Mouse (Mus musculus): Measurements from ENCODE around the gene Stk4.

Gene Stk4

DNA sequence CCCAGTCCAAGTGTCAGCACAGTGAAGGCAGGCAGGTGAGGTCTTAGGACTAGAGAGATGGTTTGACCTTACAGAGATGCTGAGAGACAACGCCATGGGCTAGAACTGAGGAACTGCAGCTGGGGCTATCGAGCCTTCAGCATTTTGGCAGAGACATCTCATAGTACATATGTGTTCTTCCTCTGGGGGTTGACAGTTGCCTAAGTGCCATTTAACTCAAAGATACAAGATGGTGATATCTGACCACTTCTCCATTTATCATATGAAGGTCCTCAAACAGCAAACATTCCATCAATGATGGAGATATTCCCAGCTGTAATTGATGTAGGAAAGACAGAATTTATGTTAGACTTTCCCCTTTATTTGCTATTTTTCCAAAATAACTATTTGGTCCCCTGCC, 57.2 kb downstream of the Stk4 start:
- no peak for DNase-seq (ENCODE audit: low spot score)

- no peak for DNase-seq (ENCODE audit: low spot score)
Measured at GRCm38 (mm10) chr2:164128576-164129411, 58.7 kb downstream of the Stk4 start.

- DNase-seq (ENCODE audit: low spot score), result no peak
Measured at GRCm38 (mm10) chr2:164131586-164131985, 61.5 kb downstream of the Stk4 start.

GRCm38 (mm10) chr2:164134563-164134962, 64.4 kb downstream of the Stk4 start:
- peak; percentile 62 for DNase-seq (ENCODE audit: low spot score)

DNA sequence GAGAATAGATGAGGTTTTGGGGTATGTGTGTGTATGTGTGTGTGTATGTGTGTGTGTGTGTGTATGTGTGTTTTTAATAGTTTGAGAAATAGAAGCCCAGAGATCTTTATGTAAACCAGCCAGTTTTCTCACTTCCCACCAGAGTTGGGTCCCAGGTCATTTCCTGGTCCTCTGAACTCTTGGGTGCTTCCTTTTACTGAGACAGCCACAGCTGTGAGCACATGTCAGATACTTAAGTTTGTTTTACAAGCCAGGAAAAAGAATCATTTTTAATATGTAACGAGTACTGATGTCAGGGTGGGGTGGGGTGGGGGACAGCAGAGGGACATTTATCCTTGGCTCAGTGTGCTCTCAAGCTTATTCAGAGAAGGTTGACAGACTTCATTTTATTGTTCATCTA, 65.2 kb downstream of the Stk4 start:
- no peak for DNase-seq (ENCODE audit: low spot score)

DNA sequence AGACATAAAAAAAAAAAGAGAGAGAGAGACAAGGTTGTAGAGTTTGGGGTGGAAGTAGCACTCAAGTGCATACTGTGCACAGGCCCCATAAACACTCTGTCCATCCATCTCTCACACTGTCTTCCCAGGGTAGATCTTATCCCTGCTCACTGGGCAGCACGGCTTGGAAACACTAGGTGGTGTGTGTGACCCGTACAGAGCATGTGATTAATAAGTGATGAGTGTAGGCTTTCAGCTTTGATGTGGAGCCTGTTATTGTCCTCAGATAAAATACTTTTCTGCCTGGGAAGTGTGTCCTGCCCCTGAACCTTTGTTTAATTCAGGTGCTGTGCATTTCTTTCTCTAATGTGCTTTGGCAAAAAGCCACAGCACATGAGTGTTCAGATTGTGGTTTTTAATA, 66.3 kb downstream of the Stk4 start:
- DNase-seq (ENCODE audit: low spot score), result no peak

DNA sequence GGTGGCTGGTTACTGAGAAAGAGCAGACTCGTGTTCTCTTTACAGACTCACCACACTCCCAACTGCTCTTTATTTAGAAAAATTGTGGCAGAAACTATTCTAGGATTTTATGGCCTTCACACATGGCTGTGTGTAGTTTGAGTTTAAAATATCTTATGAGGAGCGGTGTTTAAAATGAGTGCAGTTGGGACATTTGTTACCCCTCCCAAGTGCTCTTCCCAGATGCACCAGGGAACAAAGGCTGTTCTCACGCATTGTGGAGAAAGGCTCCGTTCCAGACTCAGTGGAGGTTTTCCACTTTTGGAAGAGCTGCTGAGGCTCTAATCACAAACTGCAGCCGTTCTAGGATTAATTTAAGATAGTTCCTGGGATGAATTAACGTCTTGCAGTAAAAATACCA, 67.6 kb downstream of the Stk4 start:
- no peak for DNase-seq (ENCODE audit: low spot score)

GRCm38 (mm10) chr2:164142021-164142420, 71.9 kb downstream of the Stk4 start:
- DNase-seq (ENCODE audit: low spot score), result no peak

- no peak for DNase-seq (ENCODE audit: low spot score)
Measured at GRCm38 (mm10) chr2:164144025-164144424, 73.9 kb downstream of the Stk4 start.

- DNase-seq (ENCODE audit: low spot score), result no peak
Measured at GRCm38 (mm10) chr2:164144541-164144940, 74.4 kb downstream of the Stk4 start.

GRCm38 (mm10) chr2:164146556-164146955, 76.4 kb downstream of the Stk4 start:
- no peak for DNase-seq (ENCODE audit: low spot score)

DNA sequence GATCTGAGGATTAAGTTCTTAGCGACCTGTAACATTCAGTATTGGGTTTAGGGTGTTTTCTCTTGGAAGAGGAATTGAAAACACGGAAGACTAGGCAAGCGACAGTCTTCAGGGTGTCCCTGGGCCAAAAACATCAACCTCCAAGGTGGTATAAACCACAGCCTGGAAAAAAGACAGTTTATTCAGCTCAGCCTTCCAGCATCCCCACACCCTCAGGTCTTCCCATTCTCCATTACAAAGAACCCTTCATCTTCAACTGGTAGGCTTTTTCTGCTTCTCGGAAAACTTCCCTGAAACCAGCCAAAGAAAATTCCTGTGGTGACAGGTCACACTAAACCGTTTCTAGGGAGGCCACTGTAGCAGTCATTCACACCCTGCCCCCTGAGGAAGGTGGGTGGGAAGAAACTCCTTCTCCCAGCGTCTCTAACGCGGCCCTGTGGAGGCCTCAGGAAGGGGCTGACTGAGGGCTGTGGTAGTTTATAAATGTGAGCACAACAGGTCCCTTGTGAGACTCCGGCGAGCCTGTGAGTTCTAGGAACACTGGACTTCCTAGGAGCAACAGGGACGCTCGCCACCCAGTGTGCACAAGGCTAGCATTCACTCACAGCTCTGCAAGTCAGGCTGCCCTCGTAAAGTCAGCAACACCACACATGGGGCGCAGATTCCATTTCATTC, 80.1 kb downstream of the Stk4 start:
- no peak for DNase-seq (ENCODE audit: low spot score)

DNA sequence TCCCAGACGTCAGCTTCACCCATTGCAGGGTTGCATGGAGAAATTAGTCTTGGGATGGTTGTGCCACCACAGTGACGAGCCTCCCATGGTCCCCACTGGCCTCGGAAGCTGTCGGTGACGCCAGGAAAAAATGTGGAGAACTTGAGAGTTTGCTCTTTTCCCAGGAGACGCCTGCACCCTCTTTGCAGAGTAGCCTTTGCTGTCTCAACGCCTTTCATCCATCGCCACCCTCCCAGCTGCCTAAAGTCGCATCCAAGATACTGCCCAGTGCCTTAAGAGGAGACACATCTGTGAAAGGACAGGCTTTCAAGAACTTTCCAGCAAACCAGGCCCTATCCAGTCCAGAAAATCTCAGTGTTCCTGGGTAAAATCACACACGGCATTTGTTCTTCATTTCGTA, 82.2 kb downstream of the Stk4 start:
- no peak for DNase-seq (ENCODE audit: low spot score)

DNA sequence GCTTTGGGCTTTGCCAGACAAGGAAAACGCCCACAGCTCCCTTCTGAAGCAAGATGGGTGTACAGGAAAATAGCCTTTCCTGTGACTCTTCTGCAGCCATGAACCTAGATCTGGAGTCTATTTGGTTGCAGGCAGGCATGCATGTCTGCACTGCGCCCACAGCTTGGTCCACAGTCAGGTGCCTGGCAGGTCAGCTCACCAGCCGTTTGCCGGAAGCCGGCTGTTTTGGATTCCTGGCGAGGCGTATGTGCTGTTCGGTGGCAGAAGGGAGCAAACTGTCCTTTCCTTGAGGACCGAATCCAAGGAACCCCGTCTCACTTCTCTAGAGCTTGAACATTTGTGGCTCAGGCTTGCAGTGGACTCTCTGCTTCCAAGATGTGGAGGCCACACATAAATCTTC, 83.9 kb downstream of the Stk4 start:
- DNase-seq (ENCODE audit: low spot score), result no peak

GRCm38 (mm10) chr2:164156158-164156557, 86.0 kb downstream of the Stk4 start:
- no peak for DNase-seq (ENCODE audit: low spot score)

DNA sequence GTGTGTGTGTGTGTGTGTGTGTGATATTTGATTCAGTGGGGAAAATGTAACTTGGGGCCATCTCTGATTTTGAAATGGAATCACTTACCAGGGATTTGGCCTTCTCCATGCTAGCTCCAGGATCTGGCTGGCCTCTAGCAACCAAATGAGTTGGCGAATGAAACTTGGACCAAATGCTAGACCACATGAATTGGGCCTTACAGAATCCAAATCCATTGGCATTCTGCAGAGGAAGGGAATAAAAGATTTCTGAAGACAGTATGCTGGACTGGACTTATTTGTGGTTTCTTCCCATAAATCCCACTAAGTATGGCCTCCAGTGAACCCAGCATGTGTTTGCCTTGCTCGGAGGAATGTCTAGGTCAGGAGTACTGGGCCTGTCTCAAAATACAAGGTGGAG, 88.7 kb downstream of the Stk4 start:
- peak; percentile 37 for DNase-seq (ENCODE audit: low spot score)

GRCm38 (mm10) chr2:164161515-164162055, 91.5 kb downstream of the Stk4 start:
- DNase-seq (ENCODE audit: low spot score), result no peak

DNA sequence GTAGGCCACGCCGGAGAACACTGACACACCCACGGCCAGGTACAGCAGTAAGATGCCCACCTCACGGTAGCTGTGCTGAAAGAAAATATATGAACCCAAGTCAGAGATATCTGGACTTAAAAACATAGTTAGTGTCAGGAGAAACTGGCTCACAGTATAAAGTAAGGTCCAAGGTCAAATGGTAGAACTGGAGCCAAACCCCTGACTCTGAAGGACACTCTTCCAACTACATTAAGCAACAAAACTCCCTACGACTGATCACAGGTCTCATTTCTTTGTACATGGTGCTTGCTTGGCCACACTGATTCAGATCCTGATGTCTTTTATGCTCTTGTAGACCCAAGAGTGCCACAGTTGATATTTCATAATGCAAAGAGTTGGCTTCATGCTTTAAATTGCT, 94.8 kb downstream of the Stk4 start:
- DNase-seq (ENCODE audit: low spot score), result no peak

- no peak for DNase-seq (ENCODE audit: low spot score)
Measured at GRCm38 (mm10) chr2:164167752-164168570, 97.8 kb downstream of the Stk4 start.

DNA sequence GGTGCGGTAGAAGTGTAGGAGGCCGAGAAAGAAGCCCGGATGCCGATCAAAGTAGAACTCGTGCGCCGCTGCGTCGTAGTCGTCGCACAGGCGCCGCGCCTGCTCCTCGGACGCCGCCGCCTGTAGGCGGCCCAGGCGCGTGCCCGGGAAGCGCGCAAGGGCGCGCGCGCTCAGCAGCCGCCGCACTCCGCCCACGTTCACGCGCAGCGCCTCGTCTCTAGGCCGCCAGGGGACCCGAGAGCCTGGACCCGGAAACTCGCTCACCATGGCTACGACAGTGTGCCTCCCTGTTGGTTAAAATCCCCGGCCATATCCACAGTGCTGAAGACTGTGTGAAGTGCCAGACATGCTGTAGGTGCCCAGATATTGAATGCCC, 98.4 kb downstream of the Stk4 start:
- DNase-seq (ENCODE audit: low spot score), result no peak

GRCm38 (mm10) chr2:164170326-164170725, 100.2 kb downstream of the Stk4 start:
- DNase-seq (ENCODE audit: low spot score), result no peak

DNA sequence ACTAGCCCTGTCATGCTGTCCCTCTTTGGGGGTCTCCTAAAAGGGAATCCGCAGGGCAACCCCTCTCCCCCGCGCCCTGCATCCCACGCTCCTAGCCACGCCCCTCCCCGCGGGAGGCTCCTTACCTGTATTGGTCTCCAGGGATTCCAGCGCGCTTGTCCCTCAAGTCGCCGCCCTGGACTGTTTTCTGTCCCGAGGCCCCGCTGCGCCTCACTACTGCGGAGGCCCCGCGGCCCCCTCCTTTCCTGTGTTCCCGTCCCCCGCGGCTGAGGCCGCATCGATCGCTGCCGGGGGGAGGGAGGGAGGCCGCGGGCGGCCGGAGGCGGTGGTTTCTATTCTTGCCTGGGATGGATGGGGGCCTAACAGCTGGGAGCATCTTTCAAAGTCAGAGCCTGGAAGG, 100.8 kb downstream of the Stk4 start, which contains the start of gene Kcns1:
TSS of gene Kcns1 (minus strand) at position 212 of the 400 bp plus-strand sequence.
- DNase-seq (ENCODE audit: low spot score), result no peak

All from adipocyte (in vitro differentiated cells).